Mouse (Mus musculus): ENCODE measurements around the gene Irgc1. TPM values are rescaled to one million over a fixed set of nuclear protein-coding genes. Genes with fewer than 3 reads are reported as not detected.

The Irgc1 gene
- total and polyA plus RNA-seq, 3 experiments: not detected

DNA sequence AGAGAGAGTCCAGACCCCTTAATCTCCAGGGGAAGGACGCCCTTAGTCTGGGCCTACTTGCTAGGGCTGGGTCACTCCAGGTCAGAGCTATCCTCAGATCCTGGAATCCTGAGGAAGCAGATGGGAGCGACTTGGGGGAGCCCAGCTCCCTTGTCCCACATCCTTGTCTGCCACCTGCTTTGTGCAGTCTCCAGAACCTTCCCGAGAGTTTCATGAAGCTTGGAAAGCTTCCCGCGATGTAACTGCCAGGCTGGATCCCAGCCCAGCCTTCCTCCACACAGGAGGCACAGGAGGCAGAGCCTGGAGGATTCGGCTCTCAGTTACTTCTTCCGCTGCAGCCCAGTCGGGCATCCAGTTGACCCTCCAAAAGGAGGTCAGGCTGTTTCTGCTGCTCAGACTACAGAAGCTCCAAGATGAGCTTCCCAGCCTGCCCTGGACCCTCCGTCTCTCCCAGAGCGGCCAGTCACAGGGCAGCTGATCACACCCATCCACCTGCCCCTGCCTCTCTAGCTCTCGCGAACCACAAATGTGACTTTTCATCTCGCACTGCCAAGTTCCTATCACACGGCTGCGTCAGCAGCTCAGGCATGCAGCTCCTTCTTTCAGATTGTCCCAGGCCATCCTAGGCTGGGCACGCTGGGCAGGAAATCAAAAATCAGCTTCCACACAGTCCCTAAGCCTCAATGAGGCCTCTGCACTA is 22.5 kb downstream of the Irgc1 start:
- Histone ChIP-seq H3K4me1 (ENCODE audit: control insufficient read depth in 1 of 2, insufficient read depth in 2 of 2, low read length in 2 of 2) (no peaks in the 10 kb centered on the region), H3K9ac (ENCODE audit: control insufficient read depth, low read depth, low read length, poor library complexity, severe bottlenecking) (no peak overlapping the region), H3K9me3 (replicated peaks; ENCODE audit: insufficient read depth, low read length) (no peaks in the 10 kb centered on the region), H3K79me2 (ENCODE audit: control insufficient read depth, insufficient read depth, low read length, poor library complexity) (no peaks in the 10 kb centered on the region), H3K4me3 (ENCODE audit: control insufficient read depth in 1 of 2, insufficient read depth in 1 of 2, low read depth in 2 of 2, low read length in 2 of 2) (no peak overlapping the region), H3K27me3 (ENCODE audit: control insufficient read depth in 1 of 2, insufficient read depth in 2 of 2, low read length in 2 of 2) (no peaks in the 10 kb centered on the region), H3K27ac (ENCODE audit: control insufficient read depth, low read depth, low read length) (no peak overlapping the region), H3K36me3 (ENCODE audit: control insufficient read depth in 1 of 2, insufficient read depth in 2 of 2, low read length in 2 of 2) (no peaks in the 10 kb centered on the region)
- DNase-seq (ENCODE audit: low read depth, low spot score): no peak
- TF ChIP-seq SMC3 (IDR thresholded peaks at IDR 0.05; ENCODE audit: low read depth, low read length) (no peak), MYB (IDR thresholded peaks at IDR 0.05; ENCODE audit: low read depth, low read length) (no peak), HCFC1 (IDR thresholded peaks at IDR 0.05; ENCODE audit: low read depth, low read length) (no peak), E2F4 (IDR thresholded peaks at IDR 0.05; ENCODE audit: borderline replicate concordance, low read depth, low read length) (no peak), TBP (IDR thresholded peaks at IDR 0.05; ENCODE audit: low read depth, low read length) (no peak), POLR2AphosphoS5 (IDR thresholded peaks at IDR 0.05; ENCODE audit: borderline replicate concordance, low read depth, low read length) (no peak), MAX (IDR thresholded peaks at IDR 0.05; ENCODE audit: low read length) (no peak), BHLHE40 (IDR thresholded peaks at IDR 0.05; ENCODE audit: borderline replicate concordance, low read depth, low read length) (no peak), USF1 (IDR thresholded peaks at IDR 0.05; ENCODE audit: low read depth, low read length) (no peak)

DNA sequence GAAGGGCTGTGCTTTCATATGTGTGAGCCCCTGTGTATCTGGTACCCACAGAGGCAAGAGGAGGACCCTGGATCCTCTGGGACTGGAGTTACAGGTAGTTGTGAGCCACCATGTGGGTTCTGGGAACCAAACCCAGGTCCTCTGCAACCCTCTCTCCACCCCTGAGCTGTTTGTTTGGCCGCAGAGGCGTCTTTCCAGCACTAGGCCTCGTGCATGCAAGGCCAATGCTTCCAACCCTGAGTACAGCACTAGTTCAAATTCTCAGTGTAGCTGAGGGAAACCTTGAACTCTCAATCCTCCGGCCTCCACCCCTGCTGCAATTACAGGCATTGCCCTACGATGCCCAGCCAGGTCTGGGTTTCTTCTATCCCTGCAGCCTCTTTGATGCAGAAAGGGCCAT is 23.4 kb downstream of the Irgc1 start:
- no peak overlapping the region for H3K4me3 ChIP-seq (ENCODE audit: control insufficient read depth in 1 of 2, insufficient read depth in 1 of 2, low read depth in 2 of 2, low read length in 2 of 2)
- no peak for TF ChIP-seq POLR2AphosphoS2 (IDR thresholded peaks at IDR 0.05; ENCODE audit: low read length)
- TF ChIP-seq MXI1 (IDR thresholded peaks at IDR 0.05; ENCODE audit: low read depth, low read length): no peak
- no peak for TF ChIP-seq EP300 (IDR thresholded peaks at IDR 0.05; ENCODE audit: low read depth in 1 of 2, low read length in 2 of 2)
- TF ChIP-seq POLR2AphosphoS5 (IDR thresholded peaks at IDR 0.05; ENCODE audit: borderline replicate concordance, low read depth, low read length): no peak
- no peak for TF ChIP-seq ELF1 (IDR thresholded peaks at IDR 0.05; ENCODE audit: low read depth, low read length)
- TF ChIP-seq USF2 (IDR thresholded peaks at IDR 0.05; ENCODE audit: borderline replicate concordance in 1 of 2, insufficient read depth in 1 of 2, low read depth in 1 of 2, low read length in 2 of 2): no peak
- TF ChIP-seq BHLHE40 (IDR thresholded peaks at IDR 0.05; ENCODE audit: borderline replicate concordance, low read depth, low read length): no peak
- TF ChIP-seq ZNF384 (IDR thresholded peaks at IDR 0.05; ENCODE audit: low read depth, low read length): no peak
- TF ChIP-seq SMC3 (IDR thresholded peaks at IDR 0.05; ENCODE audit: low read depth, low read length): no peak
- TF ChIP-seq ZC3H11A (IDR thresholded peaks at IDR 0.05; ENCODE audit: low read depth, low read length): no peak
- TF ChIP-seq ZMIZ1 (IDR thresholded peaks at IDR 0.05; ENCODE audit: low read depth, low read length): no peak

More for the DNA sequence above, 23.4 kb downstream of the Irgc1 start:
- Histone ChIP-seq H3K27ac (ENCODE audit: control insufficient read depth, low read depth, low read length) (no peak overlapping the region), H3K9ac (ENCODE audit: control insufficient read depth, low read depth, low read length, poor library complexity, severe bottlenecking) (no peak overlapping the region), H3K36me3 (ENCODE audit: control insufficient read depth in 1 of 2, insufficient read depth in 2 of 2, low read length in 2 of 2) (no peaks in the 10 kb centered on the region), H3K79me2 (ENCODE audit: control insufficient read depth, insufficient read depth, low read length, poor library complexity) (no peaks in the 10 kb centered on the region), H3K27me3 (ENCODE audit: control insufficient read depth in 1 of 2, insufficient read depth in 2 of 2, low read length in 2 of 2) (no peaks in the 10 kb centered on the region), H3K4me1 (ENCODE audit: control insufficient read depth in 1 of 2, insufficient read depth in 2 of 2, low read length in 2 of 2) (no peaks in the 10 kb centered on the region), H3K9me3 (replicated peaks; ENCODE audit: insufficient read depth, low read length) (no peaks in the 10 kb centered on the region)
- DNase-seq (ENCODE audit: low read depth, low spot score): no peak

Measured in MEL (cell line).